Mouse (Mus musculus) liver, embryonic 12.5 days (tissue): ENCODE measurements around the gene Thrap3. TPM values are rescaled to one million over a fixed set of nuclear protein-coding genes. Genes with fewer than 3 reads are reported as not detected.

Experiments used
- polyA plus RNA-seq: library from polyadenylated mRNA; unstranded; fragments of >200 nt; fragmentation: Nextera tagmentation; extraction: Ambion mirVana; gene quantifications from 2 replicates; pipeline ENCODE4 v1.2.1, GENCODE M21; 2016

Gene Thrap3
- polyA plus RNA-seq, 1 experiment from 2014 or later, result 162 TPM

Other genes starting within 250 kb of the Thrap3 start
- gene Csf3r, start 178.2 kb downstream of the Thrap3 start, polyA plus RNA-seq, result 2.8 TPM in 2 replicates
- gene Mrps15, start 155.8 kb downstream of the Thrap3 start, polyA plus RNA-seq, result 128 and 138 TPM in 2 replicates
- 2.8 and 3.0 TPM in 2 replicates for gene Oscp1, start 144.2 kb downstream of the Thrap3 start, polyA plus RNA-seq
- 34.5 and 36.7 TPM in 2 replicates for gene Lsm10, start 106.1 kb downstream of the Thrap3 start, polyA plus RNA-seq
- 22.4 and 23.0 TPM in 2 replicates for gene Stk40, start 98.8 kb downstream of the Thrap3 start, polyA plus RNA-seq
- 19.3 and 19.5 TPM in 2 replicates for gene Eva1b, start 55.0 kb downstream of the Thrap3 start, polyA plus RNA-seq
- 1.3 and 1.6 TPM in 2 replicates for gene Sh3d21, start 39.3 kb downstream of the Thrap3 start, polyA plus RNA-seq
- 20.9 and 23.3 TPM in 2 replicates for gene Map7d1, start 53.6 kb upstream of the Thrap3 start, polyA plus RNA-seq
- 43.7 and 44.0 TPM in 2 replicates for gene Trappc3, start 59.6 kb upstream of the Thrap3 start, polyA plus RNA-seq
- 1.8 and 2.3 TPM in 2 replicates for gene Col8a2, start 84.0 kb upstream of the Thrap3 start, polyA plus RNA-seq
- 36.0 and 38.0 TPM in 2 replicates for gene Adprhl2, start 118.9 kb upstream of the Thrap3 start, polyA plus RNA-seq
- 0.54 and 0.57 TPM in 2 replicates for gene Tekt2, start 122.9 kb upstream of the Thrap3 start, polyA plus RNA-seq
- 8.1 and 8.2 TPM in 2 replicates for gene Ago3, start 226.8 kb upstream of the Thrap3 start, polyA plus RNA-seq